Mouse (Mus musculus): ENCODE results near the gene Cers5.

DNA sequence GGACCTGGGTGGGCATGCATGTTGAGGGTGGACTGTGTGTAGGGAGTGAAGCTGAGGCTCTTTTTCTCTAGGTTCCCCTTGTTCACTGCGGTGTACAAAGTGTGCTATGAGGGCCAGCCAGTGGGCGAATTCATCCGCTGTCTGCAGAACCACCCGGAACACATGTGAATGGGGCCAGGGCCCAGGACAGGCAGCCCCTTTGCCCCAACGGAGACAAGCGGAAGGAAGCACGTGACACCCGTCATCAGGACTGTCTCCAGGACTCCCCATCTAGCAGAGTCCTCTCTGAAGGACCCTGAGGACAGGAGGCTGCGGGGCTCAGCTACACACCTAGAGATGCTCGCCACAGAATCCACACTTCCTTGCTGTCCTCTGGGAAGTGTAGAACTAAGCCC lies 49.6 kb downstream of the Cers5 start:
- TF ChIP-seq CTCF (IDR thresholded peaks at IDR 0.05; ENCODE audit: control insufficient read depth, insufficient read depth, insufficient read length) (no peak), MYOD1 (IDR thresholded peaks at IDR 0.05; ENCODE audit: control insufficient read depth, insufficient read length, low read depth) (no peak)
